Mouse (Mus musculus) skeletal muscle tissue, adult 2 months (tissue): Measurements from ENCODE around the gene Cfl1.

ENCODE experiments used
- DNase-seq: peaks from one replicate; pipeline ENCODE4 v3.0.0-alpha.2; 2012; ENCODE audit warnings: low read depth, low spot score

Cfl1 gene

DNA sequence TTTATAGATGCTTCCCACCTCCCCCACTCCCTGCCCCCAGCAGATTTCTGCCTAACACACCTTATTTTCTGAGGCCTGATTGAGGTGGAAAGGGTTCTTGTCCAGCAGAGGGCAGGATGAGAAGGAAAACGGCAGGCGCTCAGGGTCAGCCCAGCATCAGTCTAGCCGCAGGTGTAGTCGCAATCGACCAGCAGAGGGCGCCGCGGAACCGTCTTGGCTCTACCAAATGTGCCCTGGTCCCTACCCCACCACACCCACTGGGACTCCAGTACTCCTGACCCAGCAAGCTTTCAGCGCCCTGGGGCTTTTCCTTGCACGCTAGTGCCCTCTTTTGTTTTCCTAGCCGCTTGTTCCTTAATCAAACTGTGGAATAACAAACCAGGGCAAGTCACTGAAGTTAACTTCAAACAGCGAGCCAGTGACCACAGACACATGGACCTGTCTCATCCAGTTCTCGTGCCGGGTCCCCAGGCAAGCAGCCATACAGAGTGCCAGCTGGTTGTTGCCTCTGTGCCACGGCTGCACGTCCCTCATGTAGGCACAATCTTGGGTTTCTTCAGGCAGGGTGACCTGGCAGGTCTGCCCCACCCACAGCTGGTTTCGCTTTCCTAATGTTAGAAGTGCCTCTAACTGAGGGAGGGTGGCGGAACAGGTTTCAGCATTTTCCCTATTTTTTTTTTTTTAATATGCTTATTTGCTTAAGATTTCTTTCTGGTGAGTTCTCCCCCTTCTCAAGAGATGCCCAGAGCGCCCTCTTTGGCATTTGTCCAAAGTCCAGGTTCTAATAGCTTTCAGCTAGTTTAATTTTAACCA, 39.3 kb downstream of the Cfl1 start:
- peak; percentile 91 for DNase-seq

DNA sequence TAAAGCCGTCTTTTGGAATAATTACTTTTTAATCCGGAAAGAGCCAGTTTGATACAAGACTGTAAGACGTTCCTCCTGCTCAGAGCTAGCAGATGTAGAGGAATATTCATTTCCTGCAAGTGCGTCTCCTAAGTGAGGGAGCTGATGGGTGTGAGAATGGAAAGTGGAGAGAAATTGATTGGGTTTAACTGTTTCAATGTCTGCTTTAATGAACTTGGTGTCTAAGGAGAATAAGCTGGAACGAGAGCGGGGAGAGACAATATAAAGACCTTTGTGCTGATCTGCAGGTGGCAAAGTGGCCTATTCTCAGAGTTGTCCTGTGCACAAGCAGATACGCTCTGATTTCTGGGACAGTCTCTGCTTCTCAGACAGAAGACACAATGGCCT, 39.9 kb downstream of the Cfl1 start:
- DNase-seq, result no peak

DNA sequence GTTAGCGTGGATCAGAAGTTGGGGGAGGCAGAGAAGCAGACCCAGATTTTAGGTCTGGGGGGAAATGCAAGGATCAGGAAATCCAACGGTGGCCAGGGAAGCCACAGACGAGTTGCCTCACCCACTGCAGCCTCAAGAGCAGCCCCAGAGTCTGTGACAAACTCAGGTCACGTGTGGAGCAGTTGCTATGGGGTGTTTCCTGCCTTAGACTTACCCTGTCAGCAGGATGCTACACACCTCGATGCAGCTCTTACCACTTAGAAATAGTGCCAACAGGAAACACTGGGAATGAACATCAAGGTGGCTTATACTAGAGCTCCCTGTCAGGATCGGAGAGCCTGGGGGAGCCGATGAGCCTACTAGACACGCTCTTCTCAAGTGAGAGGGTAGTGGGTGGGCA, 42.3 kb downstream of the Cfl1 start:
- DNase-seq, result no peak

DNA sequence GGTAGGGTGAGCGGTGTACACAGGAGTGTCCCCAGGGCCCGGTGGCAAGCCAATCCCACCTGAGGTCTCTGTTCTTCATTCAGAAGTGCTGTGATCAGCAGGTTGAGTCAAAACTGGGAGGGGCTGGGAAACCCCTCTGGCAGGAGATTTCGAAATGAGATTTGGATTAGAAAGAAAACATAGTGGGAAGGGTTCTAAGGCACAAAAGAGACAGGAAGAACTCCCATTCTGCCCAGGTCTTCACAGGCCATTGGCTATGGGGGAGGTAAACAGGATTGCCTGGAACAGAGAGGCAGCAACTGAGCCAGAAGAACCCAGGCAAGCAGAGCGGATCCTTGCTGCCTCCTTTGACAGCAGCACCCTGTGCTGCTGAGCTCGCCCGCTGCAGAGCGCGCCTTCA, 48.5 kb downstream of the Cfl1 start:
- DNase-seq, result no peak

DNA sequence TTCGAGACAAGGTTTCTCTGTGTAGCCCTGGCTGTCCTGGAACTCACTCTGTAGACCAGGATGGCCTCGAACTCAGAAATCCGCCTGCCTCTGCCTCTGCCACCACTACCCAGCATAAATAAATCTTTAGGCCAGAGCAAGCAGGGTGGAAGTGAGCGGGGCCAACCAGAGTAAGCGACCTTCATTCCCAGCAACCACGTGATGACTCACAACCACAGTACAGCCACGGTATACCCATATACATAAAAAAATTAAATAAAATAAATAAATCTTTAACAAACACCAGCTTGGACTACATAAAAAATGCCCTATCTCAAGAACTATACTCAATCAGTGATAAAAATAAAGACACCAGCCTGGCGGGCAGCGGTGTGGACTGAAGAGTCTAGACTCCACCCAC, 53.1 kb downstream of the Cfl1 start:
- no peak for DNase-seq

DNA sequence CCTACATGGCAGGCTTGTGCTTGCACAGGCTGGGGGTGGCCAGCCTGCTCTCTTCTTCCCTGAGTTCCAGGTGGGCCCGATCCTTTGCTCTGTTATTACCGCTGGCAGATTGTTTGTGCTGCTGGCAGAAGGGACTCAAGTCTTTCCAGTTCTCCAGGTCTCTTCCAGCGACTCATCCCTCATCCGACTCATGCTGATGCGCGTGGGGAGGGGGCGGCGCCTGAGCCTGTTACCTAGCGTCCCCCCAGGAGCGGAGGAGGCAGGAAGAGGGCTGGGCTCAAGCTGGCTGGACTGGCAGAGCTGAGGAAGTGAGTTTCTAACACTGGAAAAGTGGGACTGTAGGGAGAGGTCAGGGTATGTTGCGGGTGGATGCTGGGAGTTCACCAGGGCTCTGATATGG, 53.8 kb downstream of the Cfl1 start:
- DNase-seq, result no peak
